In genomic region chr11:102405544-102406285, GRCm38 (mm10) we compare ENCODE assay signal across 9 mouse cellular contexts. TPM values are rescaled to one million over a fixed set of nuclear protein-coding genes. Genes with fewer than 3 reads are reported as not detected.
A peak's percentile ranks its signal among the peaks of the same experiment; 100 is the strongest.
DNase-seq lines count a peak whose midpoint lies in the region; ATAC-seq and TF ChIP-seq lines count a peak whose summit lies in the region.
"Had no signal": no experiment of that assay in that cellular context is flagged by ENCODE, and none has a peak within 500 bp of the region (broad histone marks: within the 10 kb centered on the region; RNA-seq: fewer than 3 reads in every experiment).

No protein-coding gene starts in this region.

- no peaks in the 10 kb centered on the region for H3K9me3 ChIP-seq in intestine, embryonic 16.5 days (ENCODE audit: control insufficient read depth, low read length)
- no peaks in the 10 kb centered on the region for H3K9me3 ChIP-seq in neural tube, embryonic 15.5 days (replicated peaks)

- 82% methylated on average over 11 of the region's 11 CpGs for WGBS in intestine, embryonic 16.5 days
- 86% methylated on average over 11 of the region's 11 CpGs for WGBS in neural tube, embryonic 15.5 days

- peaks cover 38% of the 10 kb centered on the region for H3K4me1 ChIP-seq in intestine, embryonic 16.5 days (ENCODE audit: control insufficient read depth, insufficient read depth, low read length)
- H3K4me1 ChIP-seq in neural tube, embryonic 15.5 days: peaks cover 44% of the 10 kb centered on the region

- intact Hi-C loops in left cerebral cortex, adult 2 months (cut with DNase I): no loop called here
- intact Hi-C loops in left cerebral cortex, postnatal 14 days (cut with DNase I): loop anchor here (5.0 kb wide), 1 partner anchor 108 kb away; the partner anchor contains the start of gene Atxn7l3

- ATAC-seq in intestine, embryonic 16.5 days: no peak
- no peak for ATAC-seq in neural tube, embryonic 15.5 days (ENCODE audit: low FRiP score)

- peak; percentile 26 for DNase-seq in adrenal gland, adult 2 months
- DNase-seq in adrenal gland, postnatal 25 days: no peak
- no peak for DNase-seq in left cerebral cortex, adult 2 months (ENCODE audit: extremely low spot score in 1 of 2, low spot score in 2 of 2)
- DNase-seq in left cerebral cortex, postnatal 14 days (ENCODE audit: low spot score in 2 of 2): no peak
- DNase-seq in urinary bladder, adult 18-20 months (ENCODE audit: low spot score in 2 of 2): no peak
- DNase-seq in frontal cortex, postnatal 36 days (ENCODE audit: low spot score in 2 of 2): no peak

- H3K36me3 ChIP-seq in intestine, embryonic 16.5 days (ENCODE audit: control insufficient read depth, insufficient read depth, low read length): peaks cover 9% of the 10 kb centered on the region; the same call in 1 of the 2 replicates
- H3K36me3 ChIP-seq in neural tube, embryonic 15.5 days: peaks cover 39% of the 10 kb centered on the region

- peak overlapping the region; percentile 90; the same call in 1 of the 2 replicates for H3K27ac ChIP-seq in left cerebral cortex, adult 2 months
- no peak overlapping the region for H3K27ac ChIP-seq in intestine, embryonic 16.5 days (ENCODE audit: low read length)
- H3K27ac ChIP-seq in neural tube, embryonic 15.5 days (replicated peaks): no peak overlapping the region; the same call in 1 of the 2 replicates

- no peaks in the 10 kb centered on the region; the same call in 1 of the 2 replicates for H3K27me3 ChIP-seq in intestine, embryonic 16.5 days (replicated peaks; ENCODE audit: control insufficient read depth, insufficient read depth, low read length)
- H3K27me3 ChIP-seq in neural tube, embryonic 15.5 days (replicated peaks): no peaks in the 10 kb centered on the region

- H3K9ac ChIP-seq in intestine, embryonic 16.5 days (ENCODE audit: low read depth, low read length): peak overlapping the region; percentile 95
- peak overlapping the region; percentile 85 for H3K9ac ChIP-seq in neural tube, embryonic 15.5 days (replicated peaks)

- H3K4me3 ChIP-seq in left cerebral cortex, adult 2 months: peak overlapping the region; percentile 80
- H3K4me3 ChIP-seq in intestine, embryonic 16.5 days (ENCODE audit: low read length): peak overlapping the region; percentile 92
- peak overlapping the region; percentile 74 for H3K4me3 ChIP-seq in neural tube, embryonic 15.5 days (replicated peaks)

- H3K4me2 ChIP-seq in intestine, embryonic 16.5 days (ENCODE audit: low read depth, low read length): peak overlapping the region; percentile 74
- peak overlapping the region; percentile 82 for H3K4me2 ChIP-seq in neural tube, embryonic 15.5 days

- TF ChIP-seq CTCF in left cerebral cortex, adult 2 months (IDR thresholded peaks at IDR 0.05): no peak

RNA-seq across cellular contexts. Expression of gene Slc25a39, which starts 2.0 kb away (rescaled TPM):
- total RNA-seq in adrenal gland, adult 2 months (2021): 100 to 1,000 TPM; 504 to 683 TPM
- 1,025 and 1,107 TPM in 2 replicates for polyA plus RNA-seq in adrenal gland, adult 2 months (2012; rRNA removed)
- total RNA-seq in adrenal gland, postnatal 25 days (2021): 439 and 629 TPM in 2 replicates
- total RNA-seq in left cerebral cortex, adult 2 months (2021): 10 to 100 TPM; 65.7 to 68.6 TPM
- 10 to 100 TPM; 71.0 to 71.3 TPM for total RNA-seq in left cerebral cortex, postnatal 14 days (2021)
- 366 and 376 TPM in 2 replicates for polyA plus RNA-seq in intestine, embryonic 16.5 days (2015; fragmentation: Nextera tagmentation; extraction: Ambion mirVana)
- 161 and 175 TPM in 2 replicates for polyA plus RNA-seq in neural tube, embryonic 15.5 days (2015; fragmentation: Nextera tagmentation; extraction: Ambion mirVana)

RNA-seq across cellular contexts. Expression of gene Rundc3a, which starts 12.5 kb away (rescaled TPM):
- 10 to 100 TPM; 36.8 to 51.7 TPM for total RNA-seq in adrenal gland, adult 2 months (2021)
- 46.3 and 77.5 TPM in 2 replicates for polyA plus RNA-seq in adrenal gland, adult 2 months (2012; rRNA removed)
- total RNA-seq in adrenal gland, postnatal 25 days (2021): 24.4 and 39.7 TPM in 2 replicates
- total RNA-seq in left cerebral cortex, adult 2 months (2021): 100 to 1,000 TPM; 505 to 522 TPM
- 100 to 1,000 TPM; 399 to 416 TPM for total RNA-seq in left cerebral cortex, postnatal 14 days (2021)
- 6.0 and 6.8 TPM in 2 replicates for polyA plus RNA-seq in intestine, embryonic 16.5 days (2015; fragmentation: Nextera tagmentation; extraction: Ambion mirVana)
- polyA plus RNA-seq in neural tube, embryonic 15.5 days (2015; fragmentation: Nextera tagmentation; extraction: Ambion mirVana): 111 and 138 TPM in 2 replicates

RNA-seq across cellular contexts. Expression of gene Grn, which starts 24.4 kb away (rescaled TPM):
- 100 to 1,000 TPM; 165 to 211 TPM for total RNA-seq in adrenal gland, adult 2 months (2021)
- 251 and 310 TPM in 2 replicates for polyA plus RNA-seq in adrenal gland, adult 2 months (2012; rRNA removed)
- total RNA-seq in adrenal gland, postnatal 25 days (2021): 198 and 230 TPM in 2 replicates
- total RNA-seq in left cerebral cortex, adult 2 months (2021): 10 to 100 TPM; 58.1 to 66.2 TPM
- 10 to 100 TPM; 74.3 to 78.5 TPM for total RNA-seq in left cerebral cortex, postnatal 14 days (2021)
- 221 and 245 TPM in 2 replicates for polyA plus RNA-seq in intestine, embryonic 16.5 days (2015; fragmentation: Nextera tagmentation; extraction: Ambion mirVana)
- 92.1 and 96.3 TPM in 2 replicates for polyA plus RNA-seq in neural tube, embryonic 15.5 days (2015; fragmentation: Nextera tagmentation; extraction: Ambion mirVana)

RNA-seq across cellular contexts. Expression of gene Slc4a1, which starts 39.7 kb away (rescaled TPM):
- under 1 TPM; 0.35 to 0.49 TPM for total RNA-seq in adrenal gland, adult 2 months (2021)
- 0.02 TPM in 1 of 2 replicates, not detected in the other for polyA plus RNA-seq in adrenal gland, adult 2 months (2012; rRNA removed)
- total RNA-seq in adrenal gland, postnatal 25 days (2021): 1.0 and 1.8 TPM in 2 replicates
- under 1 TPM; 0.16 to 0.43 TPM for total RNA-seq in left cerebral cortex, adult 2 months (2021)
- 1 to 10 TPM; 1.2 to 1.3 TPM for total RNA-seq in left cerebral cortex, postnatal 14 days (2021)
- 11.2 and 19.3 TPM in 2 replicates for polyA plus RNA-seq in intestine, embryonic 16.5 days (2015; fragmentation: Nextera tagmentation; extraction: Ambion mirVana)
- polyA plus RNA-seq in neural tube, embryonic 15.5 days (2015; fragmentation: Nextera tagmentation; extraction: Ambion mirVana): 2.5 and 3.5 TPM in 2 replicates
- polyA plus RNA-seq: macrophage had no signal

RNA-seq across cellular contexts. Expression of gene Fam171a2, which starts 41.8 kb away (rescaled TPM):
- total RNA-seq in adrenal gland, adult 2 months (2021): 1 to 10 TPM; 2.8 to 8.3 TPM
- 18.1 and 22.9 TPM in 2 replicates for polyA plus RNA-seq in adrenal gland, adult 2 months (2012; rRNA removed)
- total RNA-seq in adrenal gland, postnatal 25 days (2021): 4.3 and 8.7 TPM in 2 replicates
- total RNA-seq in left cerebral cortex, adult 2 months (2021): 100 to 1,000 TPM; 117 to 123 TPM
- 100 to 1,000 TPM in 1 of 2 experiments, 10 to 100 TPM in 1; 97.3 to 111 TPM for total RNA-seq in left cerebral cortex, postnatal 14 days (2021)
- 0.86 and 1.8 TPM in 2 replicates for polyA plus RNA-seq in intestine, embryonic 16.5 days (2015; fragmentation: Nextera tagmentation; extraction: Ambion mirVana)
- polyA plus RNA-seq in neural tube, embryonic 15.5 days (2015; fragmentation: Nextera tagmentation; extraction: Ambion mirVana): 23.8 and 28.3 TPM in 2 replicates
- polyA plus RNA-seq: macrophage had no signal
